Mouse (Mus musculus): Measurements from ENCODE around the gene Ubxn7.

GRCm38 (mm10) chr16:32350776-32351175 is 18.7 kb downstream of the Ubxn7 start:
- TF ChIP-seq GATA1 (IDR thresholded peaks at IDR 0.05; ENCODE audit: low read length) (no peak), TAL1 (IDR thresholded peaks at IDR 0.05; ENCODE audit: low read length) (no peak)
